Comparison of ENCODE assay signal across 8 mouse cellular contexts in genomic region chr12:17545884-17546283, GRCm38 (mm10). TPM values are rescaled to one million over a fixed set of nuclear protein-coding genes. Genes with fewer than 3 reads are reported as not detected.
DNase-seq lines count a peak whose midpoint lies in the region; ATAC-seq and TF ChIP-seq lines count a peak whose summit lies in the region.

No protein-coding gene starts in this region.

- H3K9ac ChIP-seq in heart, embryonic 14.5 days (ENCODE audit: low read length), result peak overlapping the region; percentile 90
- H3K9ac ChIP-seq in intestine, embryonic 15.5 days, result peak overlapping the region; percentile 79
- H3K9ac ChIP-seq in midbrain, postnatal 0 days (replicated peaks; ENCODE audit: low read length, poor library complexity, severe bottlenecking), result peak overlapping the region; percentile 79

- no peak for DNase-seq in heart, postnatal 14 days
- no peak for DNase-seq in midbrain, postnatal 0 days (ENCODE audit: low spot score)
- DNase-seq in cerebellum, postnatal 14 days, result no peak
- DNase-seq in right cerebral cortex, postnatal 25 days, result no peak

- peak overlapping the region; percentile 53 to 82 for H3K4me3 ChIP-seq in heart, embryonic 14.5 days (ENCODE audit: control insufficient read depth in 1 of 2, insufficient read depth in 1 of 2, low read depth in 1 of 2, low read length in 2 of 2)
- peak overlapping the region; percentile 67 for H3K4me3 ChIP-seq in bone marrow macrophage, adult 2 months (ENCODE audit: insufficient read depth, low read length)
- H3K4me3 ChIP-seq in intestine, embryonic 15.5 days (replicated peaks), result peak overlapping the region; percentile 72
- peak overlapping the region; percentile 64 for H3K4me3 ChIP-seq in midbrain, postnatal 0 days (ENCODE audit: low read depth, low read length)

- peaks cover 2 to 10% of the 10 kb centered on the region in 2 experiments; a peak in 1 of 4 replicates for H3K4me1 ChIP-seq in heart, embryonic 14.5 days (ENCODE audit: control insufficient read depth in 2 of 2, insufficient read depth in 2 of 2, low read length in 2 of 2)
- peaks cover 9% of the 10 kb centered on the region; the same call in 1 of the 2 replicates for H3K4me1 ChIP-seq in bone marrow macrophage, adult 2 months (ENCODE audit: control insufficient read depth, insufficient read depth, low read length)
- peaks cover 5% of the 10 kb centered on the region; the same call in 1 of the 2 replicates for H3K4me1 ChIP-seq in intestine, embryonic 15.5 days (replicated peaks)
- H3K4me1 ChIP-seq in midbrain, postnatal 0 days (ENCODE audit: insufficient read depth, low read length), result peaks cover 7% of the 10 kb centered on the region; the same call in 1 of the 2 replicates

- no peak for TF ChIP-seq POLR2A in bone marrow macrophage, adult 2 months (IDR thresholded peaks at IDR 0.05; ENCODE audit: borderline replicate concordance, low read depth, low read length)

- peaks cover 41% of the 10 kb centered on the region for H3K36me3 ChIP-seq in heart, embryonic 14.5 days (ENCODE audit: control insufficient read depth, insufficient read depth, low read length)
- H3K36me3 ChIP-seq in intestine, embryonic 15.5 days, result peaks cover 12% of the 10 kb centered on the region; the same call in 1 of the 2 replicates
- peaks cover 10% of the 10 kb centered on the region for H3K36me3 ChIP-seq in midbrain, postnatal 0 days (ENCODE audit: insufficient read depth, low read length)

- WGBS in heart, embryonic 14.5 days, result 6% methylated on average over 8 of the region's 8 CpGs
- 3% methylated on average over 8 of the region's 8 CpGs for WGBS in intestine, embryonic 15.5 days
- WGBS in midbrain, postnatal 0 days, result 3% methylated on average over 8 of the region's 8 CpGs

- no peaks in the 10 kb centered on the region for H3K9me3 ChIP-seq in heart, embryonic 14.5 days (ENCODE audit: control insufficient read depth, low read length)
- H3K9me3 ChIP-seq in intestine, embryonic 15.5 days, result no peaks in the 10 kb centered on the region
- no peaks in the 10 kb centered on the region for H3K9me3 ChIP-seq in midbrain, postnatal 0 days (ENCODE audit: low read length)

- no peak for TF ChIP-seq CTCF in bone marrow macrophage, adult 2 months (IDR thresholded peaks at IDR 0.05; ENCODE audit: low read depth, low read length)
- no peak for TF ChIP-seq CTCF in midbrain, postnatal 0 days (IDR thresholded peaks at IDR 0.05)

- peak overlapping the region; percentile 85 for H3K4me2 ChIP-seq in heart, embryonic 14.5 days (ENCODE audit: low read length)
- peak overlapping the region; percentile 70 for H3K4me2 ChIP-seq in intestine, embryonic 15.5 days (replicated peaks)
- peak overlapping the region; percentile 75 for H3K4me2 ChIP-seq in midbrain, postnatal 0 days (ENCODE audit: low read depth, low read length, poor library complexity, severe bottlenecking)

- no peaks in the 10 kb centered on the region for H3K27me3 ChIP-seq in heart, embryonic 14.5 days (ENCODE audit: control insufficient read depth, insufficient read depth, low read length)
- no peaks in the 10 kb centered on the region for H3K27me3 ChIP-seq in intestine, embryonic 15.5 days (replicated peaks)
- H3K27me3 ChIP-seq in midbrain, postnatal 0 days (ENCODE audit: insufficient read depth, low read length), result no peaks in the 10 kb centered on the region

- H3K27ac ChIP-seq in heart, embryonic 14.5 days (replicated peaks in 1 of 2; ENCODE audit: control insufficient read depth in 1 of 2, insufficient read depth in 1 of 2, low read depth in 2 of 2, low read length in 2 of 2), result 0 out of 4 replicates have a peak overlapping the region, but pooled peaks of 1 of the 2 experiments have one; percentile 15
- H3K27ac ChIP-seq in bone marrow macrophage, adult 2 months (ENCODE audit: insufficient read depth, low read depth, low read length), result no peak overlapping the region
- no peak overlapping the region for H3K27ac ChIP-seq in intestine, embryonic 15.5 days
- no peak overlapping the region for H3K27ac ChIP-seq in midbrain, postnatal 0 days (ENCODE audit: low read depth, low read length)

- intact Hi-C loops in heart, postnatal 14 days (cut with DNase I), result loop anchor here (10.0 kb wide), 1 partner anchor 281 kb away; the partner anchor contains the start of gene Pdia6

- no peak for ATAC-seq in heart, embryonic 14.5 days (ENCODE audit: insufficient number of reproducible peaks, insufficient read depth, low FRiP score, low read depth)
- no peak for ATAC-seq in intestine, embryonic 15.5 days
- no peak for ATAC-seq in midbrain, postnatal 0 days (ENCODE audit: low FRiP score)
- no peak for ATAC-seq in inflammation-experienced regulatory T-cells, adult 6 months

RNA-seq across cellular contexts. Expression of gene Odc1, which starts 1.3 kb away (rescaled TPM):
- 122 and 127 TPM in 2 replicates for polyA plus RNA-seq in heart, embryonic 14.5 days (2014; fragmentation: Nextera tagmentation; extraction: Ambion mirVana)
- 10 to 100 TPM; 50.6 to 59.0 TPM for total RNA-seq in heart, postnatal 14 days (2021)
- 12.8 and 15.6 TPM in 2 replicates for polyA plus RNA-seq in bone marrow macrophage, adult 2 months (2012; ENCODE audit: insufficient read depth, insufficient read length, missing spikeins)
- 203 and 216 TPM in 2 replicates for polyA plus RNA-seq in intestine, embryonic 15.5 days (2015; fragmentation: Nextera tagmentation; extraction: Ambion mirVana)
- 181 and 197 TPM in 2 replicates for total RNA-seq in midbrain, postnatal 0 days (2014; rRNA removed)
- 90.9 and 102 TPM in 2 replicates for polyA plus RNA-seq in midbrain, postnatal 0 days (2015; fragmentation: Nextera tagmentation; extraction: Ambion mirVana)
- 10 to 100 TPM; 15.3 to 37.6 (median 24.0) TPM for polyA plus RNA-seq in inflammation-experienced regulatory T-cells, adult 6 months (2017; shearing (Covaris generic))
